Mouse (Mus musculus): Measurements from ENCODE around the gene Pawr.

DNA sequence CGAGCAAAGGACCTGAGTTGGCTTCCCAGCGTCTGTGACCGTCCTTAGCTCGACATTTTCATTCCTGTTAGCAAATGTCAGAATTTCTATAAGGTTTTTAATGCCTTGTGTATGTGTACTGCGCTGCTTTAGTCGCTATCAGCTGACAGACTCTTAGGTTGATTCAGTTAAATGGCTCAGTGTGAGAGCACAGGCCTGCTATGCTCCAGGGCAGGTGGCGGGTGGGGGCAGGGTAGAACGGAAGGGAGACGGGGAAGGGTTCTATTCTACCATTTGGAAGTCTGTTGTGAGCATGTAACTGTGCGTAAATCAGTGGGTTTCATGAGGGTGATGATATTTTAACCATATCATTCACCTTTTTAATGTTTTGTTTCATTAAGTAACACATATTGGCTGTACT, 21.0 kb downstream of the Pawr start:
- TF ChIP-seq CTCF (IDR thresholded peaks at IDR 0.05; ENCODE audit: insufficient read depth, low read depth, low read length) (no peak), POLR2A (IDR thresholded peaks at IDR 0.05; ENCODE audit: insufficient read depth, low read depth, low read length) (no peak)
